8 mouse cellular contexts compared by ENCODE assay signal in genomic region chr7:4741672-4742481, GRCm38 (mm10). TPM values are rescaled to one million over a fixed set of nuclear protein-coding genes. Genes with fewer than 3 reads are reported as not detected.
DNase-seq lines count a peak whose midpoint lies in the region; ATAC-seq and TF ChIP-seq lines count a peak whose summit lies in the region.

No protein-coding gene starts in this region.

- H3K36me3 ChIP-seq in heart, embryonic 11.5 days (ENCODE audit: control insufficient read depth, insufficient read depth, low read length) = peaks cover 13% of the 10 kb centered on the region
- peaks cover 0 to 4% of the 10 kb centered on the region in 2 experiments; a peak in 2 of 4 replicates for H3K36me3 ChIP-seq in MEL (ENCODE audit: control insufficient read depth in 1 of 2, insufficient read depth in 2 of 2, low read length in 2 of 2)
- H3K36me3 ChIP-seq in forebrain, embryonic 16.5 days (ENCODE audit: control insufficient read depth, insufficient read depth) = no peaks in the 10 kb centered on the region
- peaks cover 20% of the 10 kb centered on the region; the same call in 1 of the 2 replicates for H3K36me3 ChIP-seq in macrophage (ENCODE audit: inconsistent target)

- H3K27ac ChIP-seq in heart, embryonic 11.5 days (ENCODE audit: low read depth, low read length) = peak overlapping the region; percentile 93; the same call in 1 of the 2 replicates
- H3K27ac ChIP-seq in MEL (ENCODE audit: control insufficient read depth, low read depth, low read length) (no peak overlapping the region; the same call in 1 of the 2 replicates), macrophage (peak overlapping the region; percentile 90)
- H3K27ac ChIP-seq in forebrain, embryonic 16.5 days (ENCODE audit: low read length) = no peak overlapping the region; the same call in 1 of the 2 replicates

- H3K9ac ChIP-seq in heart, embryonic 11.5 days (ENCODE audit: low read depth, low read length) = peak overlapping the region; percentile 91
- H3K9ac ChIP-seq in MEL (ENCODE audit: control insufficient read depth, low read depth, low read length, poor library complexity, severe bottlenecking) = no peak overlapping the region
- H3K9ac ChIP-seq in forebrain, embryonic 16.5 days (replicated peaks; ENCODE audit: low read depth, low read length) = no peak overlapping the region

- H3K4me1 ChIP-seq in heart, embryonic 11.5 days (ENCODE audit: control insufficient read depth, insufficient read depth, low read length) = peaks cover 20% of the 10 kb centered on the region
- H3K4me1 ChIP-seq in MEL (ENCODE audit: control insufficient read depth in 1 of 2, insufficient read depth in 2 of 2, low read length in 2 of 2) = peaks cover 2 to 10% of the 10 kb centered on the region in 2 experiments
- peaks cover 31% of the 10 kb centered on the region for H3K4me1 ChIP-seq in forebrain, embryonic 16.5 days (replicated peaks; ENCODE audit: control insufficient read depth, insufficient read depth, low read length)

- no peaks in the 10 kb centered on the region for H3K9me3 ChIP-seq in heart, embryonic 11.5 days (replicated peaks; ENCODE audit: control insufficient read depth, low read length)
- H3K9me3 ChIP-seq in MEL (replicated peaks; ENCODE audit: insufficient read depth, low read length) = no peaks in the 10 kb centered on the region
- H3K9me3 ChIP-seq in forebrain, embryonic 16.5 days (ENCODE audit: control insufficient read depth, low read length) = no peaks in the 10 kb centered on the region

- ATAC-seq in heart, embryonic 11.5 days (replicated peaks; ENCODE audit: insufficient number of reproducible peaks, low FRiP score, low TSS enrichment) = no peak
- ATAC-seq in forebrain, embryonic 16.5 days = no peak

- WGBS in heart, embryonic 11.5 days (ENCODE audit: insufficient replicate concordance) = 79% methylated on average over 21 of the region's 21 CpGs
- 76% methylated on average over 21 of the region's 21 CpGs for WGBS in forebrain, embryonic 16.5 days
- 95% methylated on average over 21 of the region's 21 CpGs for WGBS in macrophage (ENCODE audit: missing documents)

- TF ChIP-seq POLR2A in MEL (IDR thresholded peaks at IDR 0.05; ENCODE audit: control insufficient read depth in 1 of 2, insufficient read depth in 1 of 2, low read depth in 1 of 2, low read length in 2 of 2, poor library complexity in 1 of 2) = no peak

- H3K4me2 ChIP-seq in heart, embryonic 11.5 days = peak overlapping the region; percentile 78
- peak overlapping the region; percentile 86 for H3K4me2 ChIP-seq in forebrain, embryonic 16.5 days (ENCODE audit: low read length)

- DNase-seq in heart, adult 9 months (ENCODE audit: low spot score in 2 of 2) = no peak
- no peak for DNase-seq in MEL (ENCODE audit: low read depth, low spot score)
- no peak for DNase-seq in right cerebral cortex, adult 18-20 months
- no peak for DNase-seq in gastrocnemius, adult 18-20 months (ENCODE audit: low spot score)
- no peak for DNase-seq in layer of hippocampus, postnatal 14 days (ENCODE audit: low spot score in 2 of 2)

- H3K4me3 ChIP-seq in heart, embryonic 11.5 days (ENCODE audit: low read depth, low read length) = peak overlapping the region; percentile 86
- peak overlapping the region in 1 of 2 experiments; percentile 58; a peak in 1 of 4 replicates for H3K4me3 ChIP-seq in MEL (ENCODE audit: control insufficient read depth in 1 of 2, insufficient read depth in 1 of 2, low read depth in 2 of 2, low read length in 2 of 2)
- no peak overlapping the region for H3K4me3 ChIP-seq in forebrain, embryonic 16.5 days (replicated peaks; ENCODE audit: low read length)
- peak overlapping the region; percentile 95; the same call in 1 of the 2 replicates for H3K4me3 ChIP-seq in macrophage (ENCODE audit: inconsistent target)

- H3K27me3 ChIP-seq in heart, embryonic 11.5 days (ENCODE audit: control insufficient read depth, insufficient read depth, low read length) = no peaks in the 10 kb centered on the region
- no peaks in the 10 kb centered on the region for H3K27me3 ChIP-seq in MEL (ENCODE audit: control insufficient read depth in 1 of 2, insufficient read depth in 2 of 2, low read length in 2 of 2)
- no peaks in the 10 kb centered on the region for H3K27me3 ChIP-seq in forebrain, embryonic 16.5 days (replicated peaks; ENCODE audit: control insufficient read depth, insufficient read depth, low read length)

- H3K79me2 ChIP-seq in MEL (ENCODE audit: control insufficient read depth, insufficient read depth, low read length, poor library complexity) (no peaks in the 10 kb centered on the region; the same call in 1 of the 2 replicates), macrophage (ENCODE audit: inconsistent target) (no peaks in the 10 kb centered on the region)

- TF ChIP-seq EP300 in MEL (IDR thresholded peaks at IDR 0.05; ENCODE audit: low read depth in 1 of 2, low read length in 2 of 2) = no peak

- TF ChIP-seq RAD21 in MEL (IDR thresholded peaks at IDR 0.05; ENCODE audit: low read depth, low read length) = no peak

- no peak for TF ChIP-seq CTCF in MEL (IDR thresholded peaks at IDR 0.05 in 2 of 3, conservative IDR thresholded peaks at IDR 0.05 in 1 of 3; ENCODE audit: control insufficient read depth in 1 of 3, insufficient read depth in 1 of 3, low read depth in 2 of 3, low read length in 3 of 3, poor library complexity in 1 of 3, severe bottlenecking in 1 of 3)

RNA-seq across cellular contexts. Expression of gene Kmt5c, which starts 2.0 kb away (rescaled TPM):
- 58.6 and 63.5 TPM in 2 replicates for polyA plus RNA-seq in heart, embryonic 11.5 days (2014; fragmentation: Nextera tagmentation; extraction: Ambion mirVana)
- total RNA-seq in MEL (2012; rRNA removed) = 21.0 and 21.8 TPM in 2 replicates
- polyA plus RNA-seq in MEL (2012; ENCODE audit: insufficient read depth in 1 of 2, insufficient read length in 2 of 2, low read depth in 1 of 2, low replicate concordance in 2 of 2, missing spikeins in 1 of 2) = 10 to 100 TPM in 1 of 2 experiments, not detected in 1; 60.2 TPM
- 60.0 and 66.9 TPM in 2 replicates for polyA plus RNA-seq in forebrain, embryonic 16.5 days (2015; fragmentation: Nextera tagmentation; extraction: Ambion mirVana)
- total RNA-seq in macrophage (2018; cell fraction: chromatin; rRNA removed) = 100 to 1,000 TPM in 13 of 26 experiments, 10 to 100 TPM in 13; 21.0 to 341 (median 99.0) TPM
- total RNA-seq in macrophage (2018; cell fraction: cytosol; rRNA removed) = 10 to 100 TPM in 17 of 26 experiments, 1 to 10 TPM in 9; 4.0 to 32.9 (median 13.8) TPM
- total RNA-seq in macrophage (2018; cell fraction: nucleus; rRNA removed) = 100 to 1,000 TPM in 9 of 26 experiments, 10 to 100 TPM in 17; 12.0 to 234 (median 64.6) TPM
- 13.0 to 41.3 TPM (median 19.4 TPM) in 3 replicates for polyA plus RNA-seq in macrophage (2018)
- total RNA-seq in gastrocnemius, adult 18-20 months (2021) = 1 to 10 TPM; 5.5 to 5.6 TPM
- 10 to 100 TPM; 38.9 to 44.2 TPM for total RNA-seq in layer of hippocampus, postnatal 14 days (2021)

RNA-seq across cellular contexts. Expression of gene Cox6b2, which starts 11.0 kb away (rescaled TPM):
- 32.9 and 42.4 TPM in 2 replicates for polyA plus RNA-seq in heart, embryonic 11.5 days (2014; fragmentation: Nextera tagmentation; extraction: Ambion mirVana)
- total RNA-seq in MEL (2012; rRNA removed) = 4.6 and 8.7 TPM in 2 replicates
- polyA plus RNA-seq in MEL (2012; ENCODE audit: insufficient read depth in 1 of 2, insufficient read length in 2 of 2, low read depth in 1 of 2, low replicate concordance in 2 of 2, missing spikeins in 1 of 2) (10 to 100 TPM in 1 of 2 experiments, not detected in 1; 36.3 TPM), macrophage (2018) (1.3 TPM in 1 of 3 replicates, not detected in the others)
- 6.6 and 12.1 TPM in 2 replicates for polyA plus RNA-seq in forebrain, embryonic 16.5 days (2015; fragmentation: Nextera tagmentation; extraction: Ambion mirVana)
- total RNA-seq in macrophage (2018; cell fraction: chromatin; rRNA removed) = 10 to 100 TPM in 1 of 26 experiments, not detected in 25; 13.7 TPM
- total RNA-seq in macrophage (2018; cell fraction: cytosol; rRNA removed) = under 1 TPM in 4 of 26 experiments, not detected in 22; 0.49 to 0.71 (median 0.61) TPM
- not detected for total RNA-seq in macrophage (2018; cell fraction: nucleus; rRNA removed)
- 1 to 10 TPM in 1 of 2 experiments, under 1 TPM in 1; 0.87 to 1.3 TPM for total RNA-seq in gastrocnemius, adult 18-20 months (2021)
- total RNA-seq in layer of hippocampus, postnatal 14 days (2021) = 1 to 10 TPM; 4.7 to 8.6 TPM

RNA-seq across cellular contexts. Expression of gene Tmem150b, which starts 16.8 kb away (rescaled TPM):
- polyA plus RNA-seq in heart, embryonic 11.5 days (2014; fragmentation: Nextera tagmentation; extraction: Ambion mirVana) = not detected in 2 replicates
- 0.31 and 0.39 TPM in 2 replicates for total RNA-seq in MEL (2012; rRNA removed)
- polyA plus RNA-seq in MEL (2012; ENCODE audit: insufficient read depth in 1 of 2, insufficient read length in 2 of 2, low read depth in 1 of 2, low replicate concordance in 2 of 2, missing spikeins in 1 of 2) (1 to 10 TPM in 1 of 2 experiments, not detected in 1; 1.4 TPM), macrophage (2018) (1.2 to 4.1 TPM (median 2.5 TPM) in 3 replicates)
- polyA plus RNA-seq in forebrain, embryonic 16.5 days (2015; fragmentation: Nextera tagmentation; extraction: Ambion mirVana) = 0.11 and 0.33 TPM in 2 replicates
- total RNA-seq in macrophage (2018; cell fraction: chromatin; rRNA removed) = 10 to 100 TPM in 7 of 26 experiments, 1 to 10 TPM in 14, under 1 TPM in 4, not detected in 1; 0.21 to 40.6 (median 5.0) TPM
- total RNA-seq in macrophage (2018; cell fraction: cytosol; rRNA removed) = 1 to 10 TPM in 13 of 26 experiments, under 1 TPM in 13; 0.34 to 3.4 (median 0.98) TPM
- total RNA-seq in macrophage (2018; cell fraction: nucleus; rRNA removed) = 10 to 100 TPM in 5 of 26 experiments, 1 to 10 TPM in 15, under 1 TPM in 5, not detected in 1; 0.35 to 27.4 (median 2.0) TPM
- not detected for total RNA-seq in gastrocnemius, adult 18-20 months (2021)
- total RNA-seq in layer of hippocampus, postnatal 14 days (2021) = not detected

RNA-seq across cellular contexts. Expression of gene Fam71e2, which starts 29.2 kb away (rescaled TPM):
- not detected in 2 replicates for polyA plus RNA-seq in heart, embryonic 11.5 days (2014; fragmentation: Nextera tagmentation; extraction: Ambion mirVana)
- not detected in 2 replicates for total RNA-seq in MEL (2012; rRNA removed)
- polyA plus RNA-seq in MEL (2012; ENCODE audit: insufficient read depth in 1 of 2, insufficient read length in 2 of 2, low read depth in 1 of 2, low replicate concordance in 2 of 2, missing spikeins in 1 of 2) (not detected), macrophage (2018) (not detected in 3 replicates)
- polyA plus RNA-seq in forebrain, embryonic 16.5 days (2015; fragmentation: Nextera tagmentation; extraction: Ambion mirVana) = not detected in 2 replicates
- total RNA-seq in macrophage (2018; cell fraction: chromatin; rRNA removed) = not detected
- total RNA-seq in macrophage (2018; cell fraction: cytosol; rRNA removed) = not detected
- total RNA-seq in macrophage (2018; cell fraction: nucleus; rRNA removed) = not detected
- total RNA-seq in gastrocnemius, adult 18-20 months (2021) = not detected
- not detected for total RNA-seq in layer of hippocampus, postnatal 14 days (2021)

RNA-seq across cellular contexts. Expression of gene Il11, which starts 40.8 kb away (rescaled TPM):
- not detected in 2 replicates for polyA plus RNA-seq in heart, embryonic 11.5 days (2014; fragmentation: Nextera tagmentation; extraction: Ambion mirVana)
- 0.12 TPM in 1 of 2 replicates, not detected in the other for total RNA-seq in MEL (2012; rRNA removed)
- polyA plus RNA-seq in MEL (2012; ENCODE audit: insufficient read depth in 1 of 2, insufficient read length in 2 of 2, low read depth in 1 of 2, low replicate concordance in 2 of 2, missing spikeins in 1 of 2) (under 1 TPM in 1 of 2 experiments, not detected in 1; 0.07 TPM), macrophage (2018) (not detected in 3 replicates)
- polyA plus RNA-seq in forebrain, embryonic 16.5 days (2015; fragmentation: Nextera tagmentation; extraction: Ambion mirVana) = 0.53 and 1.1 TPM in 2 replicates
- total RNA-seq in macrophage (2018; cell fraction: chromatin; rRNA removed) = not detected
- total RNA-seq in macrophage (2018; cell fraction: cytosol; rRNA removed) = not detected
- total RNA-seq in macrophage (2018; cell fraction: nucleus; rRNA removed) = not detected
- under 1 TPM in 1 of 2 experiments, not detected in 1; 0.14 TPM for total RNA-seq in gastrocnemius, adult 18-20 months (2021)
- under 1 TPM; 0.21 to 0.38 TPM for total RNA-seq in layer of hippocampus, postnatal 14 days (2021)

Comparison
In these comparisons a context has a peak if more than half of its experiments do, and no peak if none do; other contexts are left out.
1. H3K27ac ChIP-seq: peak in heart, embryonic 11.5 days (single experiment) and macrophage (single experiment); none in MEL (single experiment) and forebrain, embryonic 16.5 days (single experiment).